Mouse (Mus musculus): ENCODE results near the gene Pelp1. TPM values are rescaled to one million over a fixed set of nuclear protein-coding genes. Genes with fewer than 3 reads are reported as not detected.
"Not testable (repeated sequence)": the region's sequence is repeated elsewhere in the genome, so short reads cannot be mapped to it uniquely, and the experiment has no call there.

The Pelp1 gene
- polyA plus RNA-seq, 1 experiment, result 15.5 TPM

DNA sequence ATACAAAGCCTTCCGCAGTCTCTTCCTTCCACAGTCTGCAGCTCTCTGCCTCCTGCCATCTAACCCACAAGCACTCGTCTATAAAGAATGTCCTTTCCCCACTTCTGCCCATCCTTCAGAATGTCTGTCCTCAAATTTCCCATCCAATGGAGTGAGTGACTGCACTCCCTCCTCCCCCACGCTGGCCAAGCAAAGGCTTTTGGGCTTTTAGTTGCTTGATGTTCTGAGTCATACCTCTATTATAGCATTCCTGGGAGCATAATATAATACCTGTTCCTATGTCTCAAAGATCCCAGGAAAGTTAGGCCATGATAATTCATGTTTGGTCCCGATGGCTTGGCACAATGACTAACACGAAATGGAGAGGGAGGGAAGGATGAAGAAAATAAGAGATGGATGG, 21.7 kb upstream of the Pelp1 start:
- Histone ChIP-seq H3K36me3 (ENCODE audit: control insufficient read depth, insufficient read depth, low read length) (peaks cover 5% of the 10 kb centered on the region), H3K27me3 (ENCODE audit: control insufficient read depth, insufficient read depth, low read length) (no peaks in the 10 kb centered on the region), H3K4me1 (ENCODE audit: control insufficient read depth, insufficient read depth, insufficient read length) (peaks cover 9% of the 10 kb centered on the region; the same call in 1 of the 2 replicates), H3K27ac (ENCODE audit: insufficient read depth, low read length) (no peak overlapping the region), H3K4me3 (ENCODE audit: extremely low read depth, insufficient read depth, insufficient read length) (no peak overlapping the region)
- 54% methylated on average over 5 of the region's 5 CpGs for WGBS
- TF ChIP-seq CTCF (IDR thresholded peaks at IDR 0.05; ENCODE audit: extremely low read depth, insufficient read depth, insufficient read length, insufficient replicate concordance), result no peak
- no peak for TF ChIP-seq POLR2A (IDR thresholded peaks at IDR 0.05; ENCODE audit: low read depth, low read length)
- no peak for DNase-seq (ENCODE audit: low read depth in 1 of 2, low spot score in 2 of 2)

DNA sequence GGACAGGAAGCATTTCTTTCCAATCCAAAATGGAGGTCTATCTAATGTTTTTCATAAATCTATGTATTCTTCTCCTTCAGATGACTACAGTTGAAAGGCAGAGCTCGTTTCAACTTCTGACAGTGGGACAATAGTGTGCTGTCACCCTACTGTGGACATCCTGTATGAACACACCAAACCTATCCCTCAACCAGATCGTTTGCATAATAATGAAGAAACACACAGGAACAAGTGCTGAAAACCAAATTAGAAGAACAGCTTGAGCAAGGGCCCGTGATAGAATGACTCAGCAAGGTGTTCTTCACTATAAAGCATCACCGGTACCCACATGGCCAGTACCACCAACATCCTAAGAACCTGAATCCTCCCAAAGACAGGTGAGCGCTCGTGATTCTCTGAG, 16.8 kb upstream of the Pelp1 start:
- H3K36me3 ChIP-seq (ENCODE audit: control insufficient read depth, insufficient read depth, low read length); H3K27me3 ChIP-seq (ENCODE audit: control insufficient read depth, insufficient read depth, low read length); DNase-seq (ENCODE audit: low read depth in 1 of 2, low spot score in 2 of 2); H3K4me3 ChIP-seq (ENCODE audit: extremely low read depth, insufficient read depth, insufficient read length); H3K4me1 ChIP-seq (ENCODE audit: control insufficient read depth, insufficient read depth, insufficient read length); H3K27ac ChIP-seq (ENCODE audit: insufficient read depth, low read length): not testable (repeated sequence)
- 73% methylated on average over 6 of the region's 6 CpGs for WGBS

DNA sequence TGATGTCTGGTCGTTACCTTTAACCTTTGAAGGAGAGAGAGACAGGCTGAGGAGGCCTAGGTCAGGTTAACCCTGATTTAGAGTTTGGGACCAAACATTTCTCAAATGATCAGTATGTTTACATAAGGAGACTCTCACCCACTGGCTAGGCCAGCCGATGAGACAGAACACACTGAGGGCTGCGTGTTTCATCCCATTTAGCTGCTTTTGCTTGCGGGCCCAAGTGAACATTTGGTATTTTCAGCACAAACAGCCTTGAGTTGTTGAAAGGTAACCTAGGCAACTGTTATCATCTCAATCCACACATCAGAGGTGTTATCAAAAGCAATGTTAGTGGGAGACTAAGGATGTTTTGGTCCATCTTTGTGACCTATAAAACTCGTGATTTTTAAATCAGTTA, 9.7 kb upstream of the Pelp1 start:
- H3K36me3 ChIP-seq (ENCODE audit: control insufficient read depth, insufficient read depth, low read length), result no peaks in the 10 kb centered on the region
- WGBS, result 82% methylated on average over 5 of the region's 5 CpGs
- H3K4me1 ChIP-seq (ENCODE audit: control insufficient read depth, insufficient read depth, insufficient read length), result no peaks in the 10 kb centered on the region
- TF ChIP-seq POLR2A (IDR thresholded peaks at IDR 0.05; ENCODE audit: low read depth, low read length) (no peak), CTCF (IDR thresholded peaks at IDR 0.05; ENCODE audit: extremely low read depth, insufficient read depth, insufficient read length, insufficient replicate concordance) (no peak)
- H3K27me3 ChIP-seq (ENCODE audit: control insufficient read depth, insufficient read depth, low read length), result no peaks in the 10 kb centered on the region
- H3K27ac ChIP-seq (ENCODE audit: insufficient read depth, low read length), result no peak overlapping the region
- no peak overlapping the region for H3K4me3 ChIP-seq (ENCODE audit: extremely low read depth, insufficient read depth, insufficient read length)
- DNase-seq (ENCODE audit: low read depth in 1 of 2, low spot score in 2 of 2), result no peak

GRCm38 (mm10) chr11:70418199-70418598, 8.4 kb upstream of the Pelp1 start:
- Histone ChIP-seq H3K27ac (ENCODE audit: insufficient read depth, low read length) (no peak overlapping the region), H3K4me3 (ENCODE audit: extremely low read depth, insufficient read depth, insufficient read length) (no peak overlapping the region), H3K4me1 (ENCODE audit: control insufficient read depth, insufficient read depth, insufficient read length) (no peaks in the 10 kb centered on the region), H3K36me3 (ENCODE audit: control insufficient read depth, insufficient read depth, low read length) (no peaks in the 10 kb centered on the region), H3K27me3 (ENCODE audit: control insufficient read depth, insufficient read depth, low read length) (no peaks in the 10 kb centered on the region)
- TF ChIP-seq CTCF (IDR thresholded peaks at IDR 0.05; ENCODE audit: extremely low read depth, insufficient read depth, insufficient read length, insufficient replicate concordance) (no peak), POLR2A (IDR thresholded peaks at IDR 0.05; ENCODE audit: low read depth, low read length) (no peak)
- 59% methylated on average over 4 of the region's 4 CpGs for WGBS
- DNase-seq (ENCODE audit: low read depth in 1 of 2, low spot score in 2 of 2), result no peak

GRCm38 (mm10) chr11:70413961-70414360, 4.1 kb upstream of the Pelp1 start:
- 0% methylated on average over 3 of the region's 3 CpGs for WGBS
- H3K27me3 ChIP-seq (ENCODE audit: control insufficient read depth, insufficient read depth, low read length), result no peaks in the 10 kb centered on the region
- no peak overlapping the region for H3K4me3 ChIP-seq (ENCODE audit: extremely low read depth, insufficient read depth, insufficient read length)
- peak; percentile 49; the same call in 1 of the 2 replicates for TF ChIP-seq CTCF (IDR thresholded peaks at IDR 0.05; ENCODE audit: extremely low read depth, insufficient read depth, insufficient read length, insufficient replicate concordance)
- no peak for TF ChIP-seq POLR2A (IDR thresholded peaks at IDR 0.05; ENCODE audit: low read depth, low read length)
- peak; percentile 49 to 67 for DNase-seq (ENCODE audit: low read depth in 1 of 2, low spot score in 2 of 2)
- H3K27ac ChIP-seq (ENCODE audit: insufficient read depth, low read length), result no peak overlapping the region
- no peaks in the 10 kb centered on the region for H3K36me3 ChIP-seq (ENCODE audit: control insufficient read depth, insufficient read depth, low read length)
- peaks cover 3% of the 10 kb centered on the region for H3K4me1 ChIP-seq (ENCODE audit: control insufficient read depth, insufficient read depth, insufficient read length)

GRCm38 (mm10) chr11:70412591-70412990, 2.8 kb upstream of the Pelp1 start:
- 82% methylated on average over 5 of the region's 5 CpGs for WGBS
- TF ChIP-seq CTCF (IDR thresholded peaks at IDR 0.05; ENCODE audit: extremely low read depth, insufficient read depth, insufficient read length, insufficient replicate concordance), result no peak
- no peak for TF ChIP-seq POLR2A (IDR thresholded peaks at IDR 0.05; ENCODE audit: low read depth, low read length)
- Histone ChIP-seq H3K36me3 (ENCODE audit: control insufficient read depth, insufficient read depth, low read length) (no peaks in the 10 kb centered on the region), H3K27me3 (ENCODE audit: control insufficient read depth, insufficient read depth, low read length) (no peaks in the 10 kb centered on the region), H3K4me3 (ENCODE audit: extremely low read depth, insufficient read depth, insufficient read length) (no peak overlapping the region), H3K4me1 (ENCODE audit: control insufficient read depth, insufficient read depth, insufficient read length) (peaks cover 3% of the 10 kb centered on the region), H3K27ac (ENCODE audit: insufficient read depth, low read length) (no peak overlapping the region)
- DNase-seq (ENCODE audit: low read depth in 1 of 2, low spot score in 2 of 2), result no peak

- Histone ChIP-seq H3K27me3 (ENCODE audit: control insufficient read depth, insufficient read depth, low read length) (no peaks in the 10 kb centered on the region), H3K36me3 (ENCODE audit: control insufficient read depth, insufficient read depth, low read length) (no peaks in the 10 kb centered on the region; the same call in 1 of the 2 replicates), H3K4me1 (ENCODE audit: control insufficient read depth, insufficient read depth, insufficient read length) (peaks cover 3% of the 10 kb centered on the region), H3K27ac (ENCODE audit: insufficient read depth, low read length) (no peak overlapping the region), H3K4me3 (ENCODE audit: extremely low read depth, insufficient read depth, insufficient read length) (peak overlapping the region; percentile 100)
- WGBS, result 48% methylated on average over 6 of the region's 6 CpGs
- TF ChIP-seq CTCF (IDR thresholded peaks at IDR 0.05; ENCODE audit: extremely low read depth, insufficient read depth, insufficient read length, insufficient replicate concordance), result no peak
- TF ChIP-seq POLR2A (IDR thresholded peaks at IDR 0.05; ENCODE audit: low read depth, low read length), result no peak
- DNase-seq (ENCODE audit: low read depth in 1 of 2, low spot score in 2 of 2), result no peak
These were observed 439 bp upstream of the Pelp1 start for GRCm38 (mm10) chr11:70410297-70410643.

All from spleen, adult 2 months (tissue).